Mouse (Mus musculus): Measurements from ENCODE around the gene Naxe.

Naxe gene

GRCm38 (mm10) chr3:88068386-88068785 lies 10.1 kb upstream of the Naxe start:
- DNase-seq (ENCODE audit: low read depth, low spot score), result no peak

GRCm38 (mm10) chr3:88057030-88057429 lies 1.3 kb downstream of the Naxe start:
- DNase-seq (ENCODE audit: low read depth, low spot score), result no peak

- DNase-seq (ENCODE audit: low read depth, low spot score), result no peak
These were observed 8.8 kb downstream of the Naxe start for GRCm38 (mm10) chr3:88049532-88049931.

- DNase-seq (ENCODE audit: low read depth, low spot score), result peak; percentile 97
These were observed 15.5 kb downstream of the Naxe start, which contains the start of gene Gpatch4 for GRCm38 (mm10) chr3:88042661-88043421. TSS of gene Gpatch4 (plus strand) at chr3:88043108.

GRCm38 (mm10) chr3:88035561-88036293 lies 22.6 kb downstream of the Naxe start:
- no peak for DNase-seq (ENCODE audit: low read depth, low spot score)

GRCm38 (mm10) chr3:88033506-88033905 lies 24.8 kb downstream of the Naxe start:
- DNase-seq (ENCODE audit: low read depth, low spot score), result no peak

- DNase-seq (ENCODE audit: low read depth, low spot score), result no peak
These were observed 27.5 kb downstream of the Naxe start for GRCm38 (mm10) chr3:88030608-88031395.

GRCm38 (mm10) chr3:88027434-88028186 lies 30.7 kb downstream of the Naxe start, which contains the start of gene Hapln2:
TSS of gene Hapln2 (minus strand) at chr3:88027583.
- DNase-seq (ENCODE audit: low read depth, low spot score), result no peak

- DNase-seq (ENCODE audit: low read depth, low spot score), result no peak
These were observed 31.5 kb downstream of the Naxe start for GRCm38 (mm10) chr3:88026823-88027222.

GRCm38 (mm10) chr3:88023192-88024074 lies 34.9 kb downstream of the Naxe start:
- DNase-seq (ENCODE audit: low read depth, low spot score), result peak; percentile 49

- DNase-seq (ENCODE audit: low read depth, low spot score), result peak; percentile 91
These were observed 35.7 kb downstream of the Naxe start for GRCm38 (mm10) chr3:88022322-88023191.

- DNase-seq (ENCODE audit: low read depth, low spot score), result no peak
These were observed 47.5 kb downstream of the Naxe start for GRCm38 (mm10) chr3:88010634-88011265.

Data from mesoderm, embryonic 11.5 days (tissue).